Mouse (Mus musculus) liver, embryonic 12.5 days (tissue): ENCODE measurements around the gene Phf21b. TPM values are rescaled to one million over a fixed set of nuclear protein-coding genes. Genes with fewer than 3 reads are reported as not detected.
"Not testable (repeated sequence)": the region's sequence is repeated elsewhere in the genome, so short reads cannot be mapped to it uniquely, and the experiment has no call there.

Source experiments
- ATAC-seq: fragments of 200-750 bp; cut with Nextera tagmentation; 2 replicates; pipeline ENCODE4 v1.8.0; 2017; ENCODE audit warnings: moderate number of reproducible peaks, mild to moderate bottlenecking, moderate library complexity
- H3K27ac ChIP-seq: fragments of 300-500 bp; sonication (generic); 2 replicates; pipeline ENCODE4 v1.5.1; 2016; ENCODE audit warnings: mild to moderate bottlenecking
- H3K27me3 ChIP-seq: fragments of 300-500 bp; sonication (generic); replicated peaks from 2 replicates; pipeline ENCODE4 v1.6.1; 2016; ENCODE audit warnings: mild to moderate bottlenecking, moderate library complexity
- H3K36me3 ChIP-seq: fragments of 300-500 bp; sonication (generic); 2 replicates; pipeline ENCODE4 v1.6.1; 2016; ENCODE audit warnings: mild to moderate bottlenecking, moderate library complexity
- H3K4me1 ChIP-seq: fragments of 300-500 bp; sonication (generic); 2 replicates; pipeline ENCODE4 v1.6.1; 2016
- H3K4me2 ChIP-seq: fragments of 300-500 bp; sonication (generic); 2 replicates; pipeline ENCODE4 v1.6.1; 2016; ENCODE audit warnings: mild to moderate bottlenecking, moderate library complexity
- H3K4me3 ChIP-seq: fragments of 300-500 bp; sonication (generic); 2 replicates; pipeline ENCODE4 v1.5.1; 2016; ENCODE audit warnings: mild to moderate bottlenecking, moderate library complexity
- H3K9ac ChIP-seq: fragments of 300-500 bp; sonication (generic); 2 replicates; pipeline ENCODE4 v1.6.1; 2016; ENCODE audit warnings: mild to moderate bottlenecking, moderate library complexity
- H3K9me3 ChIP-seq: fragments of 300-500 bp; sonication (generic); replicated peaks from 2 replicates; pipeline ENCODE4 v1.6.1; 2016; ENCODE audit warnings: mild to moderate bottlenecking, moderate library complexity
- WGBS: fragments of 180-500 bp; shearing (Covaris S2); methylation state at CpG from one replicate; pipeline ENCODE4 v1.1.7; 2016; ENCODE audit not compliant: insufficient replicate concordance; 5-methylcytosine and 5-hydroxymethylcytosine counted together
- polyA plus RNA-seq: library from polyadenylated mRNA; unstranded; fragments of >200 nt; fragmentation: Nextera tagmentation; extraction: Ambion mirVana; gene quantifications from 2 replicates; pipeline ENCODE4 v1.2.1, GENCODE M21; 2016

The Phf21b gene
- polyA plus RNA-seq, 1 experiment from 2014 or later, result 0.04 TPM

- H3K9ac ChIP-seq, H3K27me3 ChIP-seq, H3K36me3 ChIP-seq, H3K9me3 ChIP-seq, H3K4me1 ChIP-seq, ATAC-seq, H3K4me3 ChIP-seq, H3K4me2 ChIP-seq, H3K27ac ChIP-seq: not testable (repeated sequence)
- WGBS, result 72% methylated on average over 4 of the region's 4 CpGs
These were observed 87.3 kb downstream of the Phf21b start for GRCm38 (mm10) chr15:84768531-84768930.

GRCm38 (mm10) chr15:84766621-84767020 lies 89.2 kb downstream of the Phf21b start:
- Histone ChIP-seq H3K4me3 (no peak overlapping the region), H3K4me1 (peaks cover 3% of the 10 kb centered on the region; the same call in 1 of the 2 replicates), H3K27ac (no peak overlapping the region), H3K9me3 (no peaks in the 10 kb centered on the region), H3K36me3 (no peaks in the 10 kb centered on the region), H3K27me3 (no peaks in the 10 kb centered on the region), H3K9ac (no peak overlapping the region), H3K4me2 (no peak overlapping the region)
- 24% methylated on average over 10 of the region's 10 CpGs for WGBS
- no peak for ATAC-seq

GRCm38 (mm10) chr15:84763423-84763812 lies 92.4 kb downstream of the Phf21b start:
- Histone ChIP-seq H3K9me3 (no peaks in the 10 kb centered on the region), H3K36me3 (no peaks in the 10 kb centered on the region), H3K4me1 (peaks cover 3% of the 10 kb centered on the region; the same call in 1 of the 2 replicates), H3K9ac (no peak overlapping the region), H3K27ac (no peak overlapping the region), H3K4me2 (no peak overlapping the region), H3K27me3 (no peaks in the 10 kb centered on the region), H3K4me3 (no peak overlapping the region)
- 46% methylated on average over 7 of the region's 7 CpGs for WGBS
- ATAC-seq, result no peak

GRCm38 (mm10) chr15:84762712-84763422 lies 93.0 kb downstream of the Phf21b start:
- no peak for ATAC-seq
- H3K27ac ChIP-seq, result no peak overlapping the region
- peaks cover 4% of the 10 kb centered on the region; the same call in 1 of the 2 replicates for H3K27me3 ChIP-seq
- H3K9me3 ChIP-seq, result no peaks in the 10 kb centered on the region
- peaks cover 3% of the 10 kb centered on the region; the same call in 1 of the 2 replicates for H3K4me1 ChIP-seq
- no peak overlapping the region for H3K9ac ChIP-seq
- no peak overlapping the region for H3K4me2 ChIP-seq
- H3K36me3 ChIP-seq, result no peaks in the 10 kb centered on the region
- 62% methylated on average over 8 of the region's 8 CpGs for WGBS
- no peak overlapping the region for H3K4me3 ChIP-seq

- Histone ChIP-seq H3K27ac (no peak overlapping the region), H3K9ac (no peak overlapping the region), H3K4me2 (no peak overlapping the region), H3K36me3 (no peaks in the 10 kb centered on the region), H3K4me3 (no peak overlapping the region), H3K27me3 (peaks cover 31% of the 10 kb centered on the region), H3K9me3 (no peaks in the 10 kb centered on the region), H3K4me1 (no peaks in the 10 kb centered on the region)
- WGBS, result 29% methylated on average over 4 of the region's 4 CpGs
- no peak for ATAC-seq
These were observed 97.4 kb downstream of the Phf21b start for GRCm38 (mm10) chr15:84758493-84758892.

- Histone ChIP-seq H3K4me3 (peak overlapping the region; percentile 22), H3K27ac (no peak overlapping the region), H3K9ac (no peak overlapping the region), H3K4me2 (peak overlapping the region; percentile 46), H3K4me1 (no peaks in the 10 kb centered on the region), H3K9me3 (no peaks in the 10 kb centered on the region), H3K36me3 (no peaks in the 10 kb centered on the region), H3K27me3 (peaks cover 31% of the 10 kb centered on the region)
- WGBS, result 4% methylated on average over 22 of the region's 22 CpGs
- ATAC-seq, result no peak
These were observed 99.4 kb downstream of the Phf21b start for GRCm38 (mm10) chr15:84756426-84756825.

- Histone ChIP-seq H3K9ac (no peak overlapping the region), H3K27me3 (peaks cover 31% of the 10 kb centered on the region), H3K36me3 (no peaks in the 10 kb centered on the region), H3K27ac (no peak overlapping the region), H3K4me1 (no peaks in the 10 kb centered on the region), H3K9me3 (no peaks in the 10 kb centered on the region), H3K4me3 (no peak overlapping the region), H3K4me2 (no peak overlapping the region)
- peak; percentile 44; the same call in 1 of the 2 replicates for ATAC-seq
- 11% methylated on average over 3 of the region's 3 CpGs for WGBS
These were observed 100.9 kb downstream of the Phf21b start for GRCm38 (mm10) chr15:84754987-84755386.

GRCm38 (mm10) chr15:84745831-84746230 lies 110.0 kb downstream of the Phf21b start:
- Histone ChIP-seq H3K27ac (no peak overlapping the region), H3K27me3 (no peaks in the 10 kb centered on the region), H3K9ac (no peak overlapping the region), H3K4me1 (no peaks in the 10 kb centered on the region), H3K4me2 (no peak overlapping the region), H3K36me3 (no peaks in the 10 kb centered on the region), H3K4me3 (no peak overlapping the region), H3K9me3 (no peaks in the 10 kb centered on the region)
- 52% methylated on average over 4 of the region's 4 CpGs for WGBS
- ATAC-seq, result no peak

GRCm38 (mm10) chr15:84744308-84744707 lies 111.5 kb downstream of the Phf21b start:
- Histone ChIP-seq H3K4me1 (no peaks in the 10 kb centered on the region), H3K9ac (no peak overlapping the region), H3K27me3 (no peaks in the 10 kb centered on the region), H3K9me3 (no peaks in the 10 kb centered on the region), H3K4me3 (no peak overlapping the region), H3K4me2 (no peak overlapping the region), H3K36me3 (no peaks in the 10 kb centered on the region), H3K27ac (peak overlapping the region; percentile 30)
- WGBS, result 7% methylated on average over 2 of the region's 2 CpGs
- peak; percentile 54; the same call in 1 of the 2 replicates for ATAC-seq

- 10% methylated on average over 3 of the region's 3 CpGs for WGBS
- no peak overlapping the region for H3K9ac ChIP-seq
- no peaks in the 10 kb centered on the region for H3K9me3 ChIP-seq
- no peak overlapping the region for H3K4me3 ChIP-seq
- H3K4me1 ChIP-seq, result no peaks in the 10 kb centered on the region
- no peak overlapping the region for H3K4me2 ChIP-seq
- H3K27me3 ChIP-seq, result no peaks in the 10 kb centered on the region
- H3K27ac ChIP-seq, result no peak overlapping the region
- no peak for ATAC-seq
- H3K36me3 ChIP-seq, result no peaks in the 10 kb centered on the region
These were observed 112.5 kb downstream of the Phf21b start for GRCm38 (mm10) chr15:84743347-84743746.

- Histone ChIP-seq H3K27me3 (no peaks in the 10 kb centered on the region; the same call in 1 of the 2 replicates), H3K4me3 (no peak overlapping the region), H3K4me2 (no peak overlapping the region), H3K4me1 (no peaks in the 10 kb centered on the region), H3K9ac (no peak overlapping the region), H3K36me3 (no peaks in the 10 kb centered on the region), H3K9me3 (no peaks in the 10 kb centered on the region), H3K27ac (no peak overlapping the region)
- WGBS, result 60% methylated on average over 3 of the region's 3 CpGs
- ATAC-seq, result no peak
These were observed 114.3 kb downstream of the Phf21b start for GRCm38 (mm10) chr15:84741573-84741972.

- Histone ChIP-seq H3K27ac (no peak overlapping the region), H3K9me3 (no peaks in the 10 kb centered on the region), H3K4me3 (no peak overlapping the region), H3K36me3 (no peaks in the 10 kb centered on the region), H3K4me1 (no peaks in the 10 kb centered on the region), H3K4me2 (no peak overlapping the region), H3K9ac (no peak overlapping the region), H3K27me3 (no peaks in the 10 kb centered on the region; the same call in none of the 2 replicates)
- ATAC-seq, result no peak
- WGBS, result 67% methylated on average over 7 of the region's 7 CpGs
These were observed 117.6 kb downstream of the Phf21b start for GRCm38 (mm10) chr15:84738246-84738645.

- Histone ChIP-seq H3K4me3 (no peak overlapping the region), H3K36me3 (no peaks in the 10 kb centered on the region), H3K27ac (no peak overlapping the region), H3K9ac (no peak overlapping the region), H3K4me1 (no peaks in the 10 kb centered on the region), H3K27me3 (no peaks in the 10 kb centered on the region; the same call in none of the 2 replicates), H3K9me3 (no peaks in the 10 kb centered on the region), H3K4me2 (no peak overlapping the region)
- 24% methylated on average over 2 of the region's 4 CpGs for WGBS
- ATAC-seq, result no peak
These were observed 118.9 kb downstream of the Phf21b start for GRCm38 (mm10) chr15:84736994-84737346.
